Mouse (Mus musculus) cortical plate, adult 2 months (tissue): ENCODE data around the gene Ulk3.

Experiments
- CTCF ChIP-seq: fragments of 200-500 bp; IDR thresholded peaks from 2 replicates; pipeline ENCODE4 v1.5.1; 2011; ENCODE audit warnings: mild to moderate bottlenecking, control low read depth, low read length; ENCODE audit not compliant: insufficient read depth; ENCODE audit errors: extremely low read depth
- POLR2A ChIP-seq: fragments of 200-500 bp; IDR thresholded peaks from 2 replicates; pipeline ENCODE4 v1.6.1; 2011; ENCODE audit warnings: mild to moderate bottlenecking, low read length, control low read depth; ENCODE audit not compliant: insufficient read depth; ENCODE audit errors: extremely low read depth

DNA sequence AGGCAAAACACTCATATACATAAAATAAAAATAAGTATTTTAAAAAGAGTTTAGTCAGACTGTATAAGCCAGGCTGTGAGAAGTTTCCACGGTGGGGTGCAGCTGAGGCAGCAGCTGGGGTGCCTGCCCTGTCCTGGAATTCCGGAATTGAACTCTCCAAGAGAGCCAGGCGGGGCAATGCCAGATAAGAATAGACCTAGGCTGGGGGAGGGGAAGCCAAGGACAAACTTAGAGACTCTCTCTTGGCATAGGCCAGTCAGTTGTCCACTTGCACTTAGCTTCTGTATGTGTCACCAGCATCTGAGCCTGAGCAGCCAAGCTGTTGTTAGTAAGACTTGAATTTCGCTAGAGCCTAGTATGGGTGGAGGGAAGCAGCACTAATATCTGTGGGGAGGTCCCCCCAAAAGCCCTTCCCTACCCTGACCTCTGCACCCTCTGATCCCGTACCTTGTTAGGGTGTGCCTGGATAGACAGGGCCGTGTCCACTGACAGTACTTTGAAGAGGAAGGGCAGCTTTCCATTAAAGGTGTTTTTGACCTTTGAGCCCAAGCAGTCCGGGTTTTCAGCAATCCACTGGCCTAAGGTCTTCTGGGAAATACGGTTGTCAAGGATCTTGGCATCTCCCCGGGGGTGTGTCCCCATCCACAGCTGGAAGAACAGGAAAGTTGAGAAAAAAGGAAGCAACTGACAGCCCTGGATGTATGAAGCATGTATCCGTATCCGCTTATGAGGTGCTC is 39.0 kb upstream of the Ulk3 start:
- TF ChIP-seq CTCF (no peak), POLR2A (no peak)
